Mouse (Mus musculus): ENCODE results near the gene Dpf2.
"Not testable (repeated sequence)": the region's sequence is repeated elsewhere in the genome, so short reads cannot be mapped to it uniquely, and the experiment has no call there.

The Dpf2 gene

GRCm38 (mm10) chr19:5893282-5894001 is 19.4 kb downstream of the Dpf2 start:
- peak in 1 of 2 experiments; percentile 18 for DNase-seq (ENCODE audit: low spot score in 2 of 2)

- no peak for DNase-seq (ENCODE audit: low spot score in 2 of 2)
Measured at GRCm38 (mm10) chr19:5892735-5893134, 20.1 kb downstream of the Dpf2 start.

GRCm38 (mm10) chr19:5892262-5892661 is 20.5 kb downstream of the Dpf2 start:
- DNase-seq (ENCODE audit: low spot score in 2 of 2): no peak

- DNase-seq (ENCODE audit: low spot score in 2 of 2): no peak
Measured at GRCm38 (mm10) chr19:5891521-5892258, 21.1 kb downstream of the Dpf2 start.

- no peak for DNase-seq (ENCODE audit: low spot score in 2 of 2)
Measured at GRCm38 (mm10) chr19:5889211-5889610, 23.6 kb downstream of the Dpf2 start.

GRCm38 (mm10) chr19:5887234-5887815 is 25.5 kb downstream of the Dpf2 start:
- no peak for DNase-seq (ENCODE audit: low spot score in 2 of 2)

- peak in 1 of 2 experiments; percentile 46 for DNase-seq (ENCODE audit: low spot score in 2 of 2)
Measured at GRCm38 (mm10) chr19:5885838-5886237, 27.0 kb downstream of the Dpf2 start.

GRCm38 (mm10) chr19:5883935-5884334 is 28.9 kb downstream of the Dpf2 start:
- no peak for DNase-seq (ENCODE audit: low spot score in 2 of 2)

- DNase-seq (ENCODE audit: low spot score in 2 of 2): not testable (repeated sequence)
Measured at GRCm38 (mm10) chr19:5882079-5882478, 30.7 kb downstream of the Dpf2 start.

GRCm38 (mm10) chr19:5881155-5881554 is 31.7 kb downstream of the Dpf2 start:
- no peak for DNase-seq (ENCODE audit: low spot score in 2 of 2)

- DNase-seq (ENCODE audit: low spot score in 2 of 2): no peak
Measured at GRCm38 (mm10) chr19:5879735-5880134, 33.1 kb downstream of the Dpf2 start.

GRCm38 (mm10) chr19:5878916-5879315 is 33.9 kb downstream of the Dpf2 start:
- DNase-seq (ENCODE audit: low spot score in 2 of 2): no peak

- DNase-seq (ENCODE audit: low spot score in 2 of 2): no peak
Measured at GRCm38 (mm10) chr19:5878362-5878722, 34.5 kb downstream of the Dpf2 start.

GRCm38 (mm10) chr19:5877618-5878361 is 35.0 kb downstream of the Dpf2 start, which contains the start of gene Slc25a45:
Gene Slc25a45, plus strand, starts transcription at chr19:5877808.
- DNase-seq (ENCODE audit: low spot score in 2 of 2): peak; percentile 47 to 79

GRCm38 (mm10) chr19:5874969-5875480 is 37.8 kb downstream of the Dpf2 start, which contains the start of gene Frmd8:
Gene Frmd8, minus strand, starts transcription at chr19:5875274.
- DNase-seq (ENCODE audit: low spot score in 2 of 2): peak; percentile 89 to 96

- DNase-seq (ENCODE audit: low spot score in 2 of 2): no peak
Measured at GRCm38 (mm10) chr19:5874391-5874968, 38.3 kb downstream of the Dpf2 start.

- DNase-seq (ENCODE audit: low spot score in 2 of 2): peak in 1 of 2 experiments; percentile 18
Measured at GRCm38 (mm10) chr19:5872931-5873556, 39.8 kb downstream of the Dpf2 start.

- peak in 1 of 2 experiments; percentile 14 for DNase-seq (ENCODE audit: low spot score in 2 of 2)
Measured at GRCm38 (mm10) chr19:5872528-5872927, 40.3 kb downstream of the Dpf2 start.

GRCm38 (mm10) chr19:5871683-5872082 is 41.1 kb downstream of the Dpf2 start:
- DNase-seq (ENCODE audit: low spot score in 2 of 2): no peak

- peak in 1 of 2 experiments; percentile 21 for DNase-seq (ENCODE audit: low spot score in 2 of 2)
Measured at GRCm38 (mm10) chr19:5871273-5871672, 41.5 kb downstream of the Dpf2 start.

GRCm38 (mm10) chr19:5868096-5868495 is 44.7 kb downstream of the Dpf2 start:
- no peak for DNase-seq (ENCODE audit: low spot score in 2 of 2)
